Mouse (Mus musculus): ENCODE data around the gene Taok2. TPM values are rescaled to one million over a fixed set of nuclear protein-coding genes. Genes with fewer than 3 reads are reported as not detected.
A peak's percentile ranks its signal among the peaks of the same experiment; 100 is the strongest.

Gene Taok2
- total RNA-seq, 2 experiments from 2014 or later, result 33.1 to 33.5 TPM

DNA sequence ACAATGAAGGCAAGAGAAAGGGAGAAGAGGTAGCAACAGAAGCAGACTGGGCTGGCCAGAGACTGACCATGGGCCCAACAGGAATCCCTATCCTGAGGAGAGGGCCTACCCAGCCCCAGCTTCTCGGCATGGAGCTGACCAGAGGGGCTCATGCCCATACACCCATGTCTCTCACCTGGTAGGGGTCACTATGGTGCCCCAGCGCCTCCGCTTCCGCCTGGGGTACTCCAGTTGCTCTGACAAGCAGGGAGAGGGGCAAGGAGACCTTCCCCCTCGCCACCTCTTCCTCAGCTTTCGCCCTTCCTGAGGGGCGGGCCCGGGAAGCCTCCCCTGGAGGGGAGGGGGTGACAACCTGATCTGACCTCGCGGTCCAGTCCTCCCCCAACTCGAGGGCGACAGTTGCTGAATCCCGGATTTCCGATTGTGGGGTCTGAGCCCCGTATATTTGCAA lies 747 bp downstream of the Taok2 start:
- intact Hi-C loops (cut with DNase I; ENCODE audit: low total_unique reads), result no loop called here
- no peak for DNase-seq

DNA sequence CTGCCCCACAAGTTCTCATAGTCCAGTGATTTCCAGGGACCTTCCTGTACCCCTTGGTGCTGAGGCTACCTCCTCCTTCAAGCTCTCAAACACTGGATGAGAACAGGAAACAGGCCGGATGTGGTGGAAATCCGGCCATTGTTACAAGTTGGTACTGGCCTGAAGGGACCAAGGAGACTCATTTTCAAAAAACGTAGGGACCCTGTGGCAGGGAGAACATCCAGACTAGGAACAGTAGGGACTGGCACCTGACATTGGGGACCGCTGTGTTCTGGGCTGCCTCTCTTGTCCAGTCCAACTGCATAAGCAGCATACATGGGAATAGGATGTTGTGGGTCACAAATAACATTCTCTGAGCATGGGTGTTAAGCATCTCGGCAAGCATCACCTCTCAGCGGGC lies 3.5 kb downstream of the Taok2 start:
- no peak for DNase-seq

GRCm38 (mm10) chr7:126877239-126877638 lies 7.3 kb downstream of the Taok2 start:
- intact Hi-C loops (cut with DNase I; ENCODE audit: low total_unique reads), result no loop called here

More for the DNA sequence above, 3.5 kb downstream of the Taok2 start:
- intact Hi-C loops (cut with DNase I; ENCODE audit: low total_unique reads), result no loop called here

GRCm38 (mm10) chr7:126870520-126870891 lies 14.0 kb downstream of the Taok2 start:
- intact Hi-C loops (cut with DNase I; ENCODE audit: low total_unique reads), result no loop called here
- no peak for DNase-seq

More at GRCm38 (mm10) chr7:126877239-126877638, 7.3 kb downstream of the Taok2 start:
- no peak for DNase-seq

- intact Hi-C loops (cut with DNase I; ENCODE audit: low total_unique reads), result no loop called here
- no peak for DNase-seq
These were observed 14.6 kb downstream of the Taok2 start for GRCm38 (mm10) chr7:126869780-126870519.

GRCm38 (mm10) chr7:126868003-126868402 lies 16.5 kb downstream of the Taok2 start:
- no peak for DNase-seq
- intact Hi-C loops (cut with DNase I; ENCODE audit: low total_unique reads), result no loop called here

GRCm38 (mm10) chr7:126867534-126867933 lies 17.0 kb downstream of the Taok2 start:
- DNase-seq, result no peak
- intact Hi-C loops (cut with DNase I; ENCODE audit: low total_unique reads), result no loop called here

- no peak for DNase-seq
- intact Hi-C loops (cut with DNase I; ENCODE audit: low total_unique reads), result no loop called here
These were observed 20.7 kb downstream of the Taok2 start for GRCm38 (mm10) chr7:126863791-126864190.

DNA sequence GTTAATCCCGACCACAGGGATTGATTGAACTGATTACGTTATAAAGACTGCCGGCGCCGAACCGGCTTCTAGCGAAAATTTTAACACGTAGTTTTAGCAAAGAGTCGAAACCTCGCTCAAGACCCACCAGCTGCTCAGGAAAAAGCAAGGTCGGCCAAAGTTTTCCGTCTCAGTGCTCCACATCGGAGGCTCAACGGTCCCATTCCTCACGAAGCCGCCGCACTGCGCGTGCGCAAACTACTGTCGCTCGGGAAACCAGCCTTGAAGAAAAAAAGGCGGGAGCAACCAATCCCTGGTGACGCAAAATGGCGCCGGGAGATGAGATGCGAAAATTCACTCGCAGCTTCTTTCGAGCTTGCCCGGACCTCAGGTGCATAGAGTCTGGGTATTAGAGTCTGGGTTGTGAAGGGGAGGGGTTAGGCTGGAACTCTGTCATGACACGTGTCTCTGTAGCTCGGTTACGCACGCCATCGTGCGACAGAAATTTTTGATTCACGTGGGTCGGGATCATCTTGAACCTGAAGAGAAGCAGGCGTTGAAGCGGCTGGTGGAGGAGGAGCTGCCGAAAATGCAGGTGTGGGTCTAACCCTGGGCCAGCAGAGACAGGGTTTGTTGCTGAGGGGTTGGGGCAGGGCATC lies 22.2 kb downstream of the Taok2 start, which contains the start of gene Ino80e:
TSS of gene Ino80e (minus strand) at position 231 of the 638 bp plus-strand sequence.
- peak; percentile 94 for DNase-seq
- intact Hi-C loops (cut with DNase I; ENCODE audit: low total_unique reads), result no loop called here

GRCm38 (mm10) chr7:126861429-126862130 lies 22.9 kb downstream of the Taok2 start, which contains the start of gene Hirip3:
TSS of gene Hirip3 (plus strand) at chr7:126861972.
- intact Hi-C loops (cut with DNase I; ENCODE audit: low total_unique reads), result no loop called here
- DNase-seq, result peak; percentile 95

GRCm38 (mm10) chr7:126860987-126861386 lies 23.5 kb downstream of the Taok2 start:
- no peak for DNase-seq
- intact Hi-C loops (cut with DNase I; ENCODE audit: low total_unique reads), result no loop called here

DNA sequence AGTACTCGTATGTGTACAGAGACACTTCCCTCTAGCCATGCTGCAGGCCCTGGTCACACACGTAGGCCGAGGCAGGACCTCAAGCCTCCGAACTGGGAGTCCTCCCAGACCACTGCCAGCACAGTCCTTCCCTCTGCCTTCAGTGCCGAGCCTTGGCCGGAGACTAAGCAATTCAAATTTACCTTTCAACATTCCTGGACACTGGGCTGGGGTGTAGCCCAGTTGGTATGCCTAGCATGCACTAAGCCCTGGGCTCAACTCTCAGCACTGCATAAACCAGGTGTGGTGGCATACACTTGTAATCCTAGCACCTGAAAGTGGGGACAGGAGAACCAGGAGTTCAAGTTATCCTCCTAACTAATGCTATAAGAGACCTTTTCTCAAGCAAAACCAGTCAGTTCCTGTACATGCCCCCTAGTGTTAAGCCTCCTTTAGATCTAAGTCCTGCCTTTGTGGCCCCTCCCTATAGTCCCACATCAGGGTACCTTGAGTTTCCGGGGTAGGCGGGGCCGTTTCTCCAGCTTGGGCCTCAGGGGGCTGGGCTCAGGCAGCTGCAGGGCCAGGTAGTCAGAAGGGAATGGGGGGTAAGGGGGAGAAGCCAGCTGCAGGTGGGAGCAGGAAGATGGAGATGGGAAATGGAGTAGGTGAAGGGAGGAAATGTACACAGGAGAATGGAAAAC lies 27.6 kb downstream of the Taok2 start:
- intact Hi-C loops (cut with DNase I; ENCODE audit: low total_unique reads), result loop anchor here (5.0 kb wide), 1 partner anchor 35 kb away; no protein-coding TSS in a partner anchor
- DNase-seq, result no peak

DNA sequence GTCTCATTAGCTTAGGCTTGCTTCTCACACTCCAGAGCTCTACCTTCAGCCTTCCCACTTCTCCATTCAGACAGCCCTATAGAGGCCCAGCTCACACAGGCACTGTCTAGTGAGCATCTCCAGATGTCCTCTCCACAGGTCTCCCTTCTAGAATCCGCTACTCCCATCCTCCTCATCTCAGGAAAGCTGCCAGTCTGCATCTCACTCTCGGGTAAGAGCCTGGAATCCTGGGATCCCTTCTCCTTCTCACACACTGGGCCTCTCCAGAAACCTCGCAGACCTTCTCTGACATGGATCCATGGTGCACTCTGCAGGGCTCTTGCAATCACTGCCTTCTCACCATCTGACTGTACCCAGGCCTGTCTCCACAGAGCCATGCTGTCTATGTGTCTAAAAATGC lies 28.9 kb downstream of the Taok2 start:
- intact Hi-C loops (cut with DNase I; ENCODE audit: low total_unique reads), result loop anchor here (5.0 kb wide), 1 partner anchor 33 kb away; no protein-coding TSS in a partner anchor
- no peak for DNase-seq

DNA sequence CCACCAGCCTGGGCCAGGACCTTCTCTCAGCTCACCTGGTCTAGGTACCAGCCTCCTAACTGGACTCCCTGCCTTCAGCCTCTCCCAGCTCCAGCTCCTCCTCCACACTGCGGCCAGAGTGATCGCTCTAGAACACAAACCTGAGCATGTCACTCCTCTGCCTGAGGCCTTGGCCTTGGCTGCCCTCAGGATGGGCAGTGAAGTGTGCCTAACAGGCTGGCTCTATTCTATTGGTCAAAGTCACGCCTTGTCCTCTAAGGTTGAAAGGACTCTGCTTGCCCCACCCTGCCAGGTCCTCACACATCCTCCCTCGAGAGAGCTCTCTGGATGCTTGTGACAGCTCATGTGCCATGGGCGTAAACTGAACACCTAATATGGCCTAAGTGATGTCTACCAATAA lies 31.0 kb downstream of the Taok2 start:
- DNase-seq, result no peak
- intact Hi-C loops (cut with DNase I; ENCODE audit: low total_unique reads), result no loop called here

GRCm38 (mm10) chr7:126851192-126851591 lies 33.3 kb downstream of the Taok2 start:
- no peak for DNase-seq
- intact Hi-C loops (cut with DNase I; ENCODE audit: low total_unique reads), result no loop called here

GRCm38 (mm10) chr7:126850161-126850560 lies 34.3 kb downstream of the Taok2 start:
- no peak for DNase-seq
- intact Hi-C loops (cut with DNase I; ENCODE audit: low total_unique reads), result no loop called here

GRCm38 (mm10) chr7:126848794-126849193 lies 35.7 kb downstream of the Taok2 start:
- no peak for DNase-seq
- intact Hi-C loops (cut with DNase I; ENCODE audit: low total_unique reads), result no loop called here

DNA sequence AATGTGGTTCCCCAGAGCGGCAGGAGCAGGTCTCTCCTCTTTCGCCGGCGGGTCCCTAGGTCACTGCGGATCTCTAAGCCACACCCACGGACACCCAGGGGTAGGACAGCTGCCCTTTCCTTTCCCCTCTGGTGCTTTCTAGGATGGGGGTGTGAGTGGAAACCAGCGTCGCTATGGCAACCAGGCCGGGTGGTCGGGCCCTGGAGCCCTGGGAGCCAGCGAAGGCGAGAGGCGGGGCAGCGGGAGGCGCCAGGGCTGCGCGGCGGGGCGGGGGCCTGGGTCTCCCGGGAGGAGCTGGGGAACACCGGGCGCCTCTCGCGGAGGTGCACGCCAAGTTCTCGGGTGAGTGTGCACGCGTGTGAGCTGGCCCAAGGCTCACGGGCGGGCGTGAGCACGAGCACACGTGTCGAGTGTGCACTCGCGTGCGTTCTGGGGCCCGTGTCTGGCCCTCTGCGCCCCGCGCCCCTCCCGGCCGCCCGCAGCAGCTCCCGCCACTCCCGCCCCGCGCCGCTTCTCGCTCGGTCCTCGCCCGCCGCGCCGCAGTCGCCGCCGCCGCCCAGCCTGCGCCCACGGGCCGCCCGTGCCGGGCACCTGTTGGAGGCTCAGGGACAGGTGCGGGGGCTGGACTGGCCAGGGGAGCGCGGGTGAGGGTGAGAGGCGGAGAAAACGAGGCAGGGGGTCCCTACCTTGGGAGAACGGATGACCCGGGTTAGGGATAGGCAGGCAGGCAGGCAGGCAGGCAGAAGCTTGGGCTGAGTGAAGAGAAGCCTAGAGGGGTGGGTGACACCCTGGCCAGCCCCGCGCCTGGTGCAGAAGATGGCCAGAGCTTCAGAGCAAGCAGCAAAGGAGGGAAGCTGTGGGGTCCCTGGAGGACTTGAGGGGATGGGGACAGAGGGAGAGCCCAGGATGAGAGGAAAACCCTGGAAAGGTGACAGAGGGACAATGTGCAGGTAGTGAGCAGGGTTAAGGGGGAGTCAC lies 36.8 kb downstream of the Taok2 start:
- intact Hi-C loops (cut with DNase I; ENCODE audit: low total_unique reads), result no loop called here
- no peak for DNase-seq

GRCm38 (mm10) chr7:126847116-126847420 lies 37.4 kb downstream of the Taok2 start, which contains the start of gene Doc2a:
TSS of gene Doc2a (plus strand) at chr7:126847416.
- DNase-seq, result no peak
- intact Hi-C loops (cut with DNase I; ENCODE audit: low total_unique reads), result no loop called here

Data from gastrocnemius, postnatal 14 days (tissue).